7 mouse cellular contexts compared by ENCODE assay signal in genomic region chr7:127437724-127438123, GRCm38 (mm10). TPM values are rescaled to one million over a fixed set of nuclear protein-coding genes. Genes with fewer than 3 reads are reported as not detected.
DNase-seq lines count a peak whose midpoint lies in the region; TF ChIP-seq lines count a peak whose summit lies in the region.

No protein-coding gene starts in this region.

- TF ChIP-seq POLR2A in brain, embryonic 14.5 days (IDR thresholded peaks at IDR 0.05; ENCODE audit: borderline replicate concordance, extremely low read depth, insufficient read depth, insufficient read length, poor library complexity, severe bottlenecking), result no peak

- peak; percentile 30; the same call in 1 of the 2 replicates for TF ChIP-seq CTCF in brain, embryonic 14.5 days (IDR thresholded peaks at IDR 0.05; ENCODE audit: borderline replicate concordance, extremely low read depth, insufficient read depth, insufficient read length)

- no peaks in the 10 kb centered on the region for H3K27me3 ChIP-seq in splenic B cell, adult 2 months (ENCODE audit: control insufficient read depth, insufficient read depth, low read length, poor library complexity, severe bottlenecking)

- H3K36me3 ChIP-seq in splenic B cell, adult 2 months (ENCODE audit: control insufficient read depth, insufficient read depth, low read length, poor library complexity, severe bottlenecking), result no peaks in the 10 kb centered on the region

- DNase-seq in kidney, postnatal 4 days, result peak; percentile 17 to 28
- no peak for DNase-seq in kidney, adult 9 months
- DNase-seq in ES-CJ7 (ENCODE audit: low read depth, low spot score), result peak; percentile 68
- DNase-seq in brain, embryonic 14.5 days (ENCODE audit: low read depth), result no peak
- DNase-seq in splenic B cell, adult 2 months (ENCODE audit: low read depth, low spot score), result peak; percentile 58
- no peak for DNase-seq in adrenal gland, adult 8-10 months
- no peak for DNase-seq in embryo, embryonic 9.5 days (ENCODE audit: extremely low spot score)

RNA-seq across cellular contexts. Expression of gene Zfp689, which starts 11.2 kb away (rescaled TPM):
- 14.0 and 14.5 TPM in 2 replicates for polyA plus RNA-seq in brain, embryonic 14.5 days (2012; rRNA removed)
- 1 to 10 TPM; 3.8 to 6.7 (median 4.5) TPM for total RNA-seq in adrenal gland, adult 8-10 months (2022)

RNA-seq across cellular contexts. Expression of gene Zfp688, which starts 15.9 kb away (rescaled TPM):
- polyA plus RNA-seq in brain, embryonic 14.5 days (2012; rRNA removed), result 21.0 and 28.2 TPM in 2 replicates
- 10 to 100 TPM; 15.5 to 22.0 (median 19.5) TPM for total RNA-seq in adrenal gland, adult 8-10 months (2022)

RNA-seq across cellular contexts. Expression of gene Prr14, which starts 21.7 kb away (rescaled TPM):
- polyA plus RNA-seq in brain, embryonic 14.5 days (2012; rRNA removed), result 73.5 and 104 TPM in 2 replicates
- 10 to 100 TPM; 49.1 to 65.5 (median 58.2) TPM for total RNA-seq in adrenal gland, adult 8-10 months (2022)

RNA-seq across cellular contexts. Expression of gene Zfp764, which starts 31.1 kb away (rescaled TPM):
- 4.4 and 5.5 TPM in 2 replicates for polyA plus RNA-seq in brain, embryonic 14.5 days (2012; rRNA removed)
- total RNA-seq in adrenal gland, adult 8-10 months (2022), result 10 to 100 TPM in 1 of 4 experiments, 1 to 10 TPM in 3; 6.8 to 10.0 (median 8.3) TPM

RNA-seq across cellular contexts. Expression of gene Fbrs, which starts 41.3 kb away (rescaled TPM):
- 20.6 and 47.0 TPM in 2 replicates for polyA plus RNA-seq in brain, embryonic 14.5 days (2012; rRNA removed)
- total RNA-seq in adrenal gland, adult 8-10 months (2022), result 10 to 100 TPM; 64.6 to 98.2 (median 75.6) TPM

Comparison
In these comparisons a context has a peak if more than half of its experiments do, and no peak if none do; other contexts are left out.
1. DNase-seq: peak in kidney, postnatal 4 days (2 of 2), ES-CJ7 (single experiment) and splenic B cell, adult 2 months (single experiment); none in kidney, adult 9 months (single experiment), brain, embryonic 14.5 days (single experiment), adrenal gland, adult 8-10 months (single experiment) and embryo, embryonic 9.5 days (single experiment).